Mouse (Mus musculus): Measurements from ENCODE around the gene Col24a1. TPM values are rescaled to one million over a fixed set of nuclear protein-coding genes. Genes with fewer than 3 reads are reported as not detected.

The Col24a1 gene
- total RNA-seq, 2 experiments from 2014 or later: 0.69 to 1.6 TPM

DNA sequence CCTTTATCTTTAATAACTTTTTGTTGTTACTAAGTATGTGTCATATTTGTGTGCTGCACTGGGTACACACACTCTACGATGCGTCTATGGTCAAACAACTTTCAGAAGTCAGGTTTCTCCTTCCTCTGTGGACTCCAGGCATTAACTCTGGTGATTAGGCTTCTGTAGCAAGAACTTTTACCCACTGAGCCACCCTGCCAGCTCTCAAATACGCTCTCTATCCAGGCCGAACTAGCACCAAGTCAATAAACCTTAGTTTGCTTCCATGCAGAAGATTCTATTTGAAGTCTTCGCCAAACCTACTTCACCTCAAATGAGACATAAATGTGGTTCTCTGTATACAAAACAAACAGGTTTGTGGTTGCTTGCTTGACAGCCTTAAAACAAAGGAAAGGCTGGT, 267.4 kb downstream of the Col24a1 start:
- no peak for DNase-seq (ENCODE audit: low spot score in 2 of 2)

DNA sequence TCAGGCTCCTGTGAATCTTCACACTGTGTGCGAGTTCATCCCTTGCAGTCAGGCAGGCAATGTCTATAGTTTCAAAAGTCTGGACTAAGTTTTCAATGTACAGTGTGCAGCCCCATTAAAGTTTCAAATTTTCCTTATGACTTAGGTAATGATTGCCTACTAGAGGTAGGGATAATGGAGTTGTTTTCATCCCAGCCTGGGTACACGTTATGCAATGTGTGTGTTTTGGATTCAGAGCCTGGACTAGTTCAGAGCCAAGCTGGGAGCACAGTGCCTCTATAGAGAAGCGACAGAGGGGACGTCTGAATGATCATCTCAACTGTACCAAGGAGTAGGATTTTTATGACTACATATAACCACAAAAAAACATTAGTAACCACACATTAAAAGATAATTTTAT, 267.8 kb downstream of the Col24a1 start:
- DNase-seq (ENCODE audit: low spot score in 2 of 2): no peak

GRCm38 (mm10) chr3:145574468-145574867, 282.2 kb downstream of the Col24a1 start:
- DNase-seq (ENCODE audit: low spot score in 2 of 2): no peak

- no peak for DNase-seq (ENCODE audit: low spot score in 2 of 2)
Measured at GRCm38 (mm10) chr3:145575340-145575739, 283.1 kb downstream of the Col24a1 start.

DNA sequence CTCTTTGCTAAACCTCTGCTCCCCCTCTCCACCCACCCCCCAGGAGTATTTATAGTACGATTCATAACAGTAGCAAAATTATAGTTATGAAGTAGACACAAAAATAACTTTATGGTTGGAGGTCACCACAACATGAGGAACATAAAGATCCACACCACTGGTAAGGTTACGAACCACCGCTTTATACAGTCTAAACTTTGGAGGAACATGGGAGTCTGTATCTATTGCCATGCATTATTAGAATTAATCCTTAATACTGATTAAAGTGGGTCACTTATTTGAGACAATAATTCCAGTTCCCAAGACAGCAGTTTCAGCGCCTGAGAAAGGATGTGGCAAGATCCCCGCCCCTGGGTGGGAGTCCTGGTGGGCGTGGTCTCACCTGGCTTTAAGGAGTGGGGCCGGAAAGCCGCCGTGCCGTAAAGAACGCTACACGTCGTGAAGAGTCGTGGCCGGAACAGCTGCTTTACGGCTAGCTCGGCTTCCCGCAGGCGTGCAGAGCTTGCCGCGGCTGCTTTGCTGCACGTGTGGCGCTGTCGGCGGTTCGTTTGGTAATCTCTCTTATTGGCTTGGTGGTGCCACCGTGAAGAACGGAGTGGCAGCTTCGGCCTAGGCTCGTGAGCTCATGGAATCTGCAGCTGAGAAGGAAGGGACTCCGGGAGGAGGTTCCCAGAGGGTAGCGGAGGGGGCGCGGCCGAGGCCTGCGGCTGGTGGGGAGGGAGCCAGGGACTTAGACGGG, 283.6 kb downstream of the Col24a1 start, which contains the start of gene Znhit6:
Znhit6 (plus strand) TSS at position 463 of the 739 bp plus-strand sequence.
- DNase-seq (ENCODE audit: low spot score in 2 of 2): peak; percentile 95 to 96

DNA sequence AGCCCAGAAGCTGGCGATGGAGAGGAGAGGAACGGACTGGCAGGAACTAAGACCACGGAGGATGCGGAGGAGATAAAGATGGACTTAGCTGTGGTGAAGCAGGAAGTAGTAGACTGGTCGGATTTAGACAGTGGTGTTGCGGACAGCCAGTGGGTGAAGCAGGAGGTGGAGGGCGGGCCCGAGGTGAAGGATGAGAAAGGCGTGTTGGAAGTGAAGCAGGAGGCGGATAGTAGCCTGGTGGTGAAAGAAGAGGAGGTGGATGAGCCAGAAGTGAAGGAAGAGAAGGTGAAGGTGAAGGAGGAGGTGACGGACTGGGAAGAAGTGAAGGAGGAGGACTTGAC, 284.2 kb downstream of the Col24a1 start:
- no peak for DNase-seq (ENCODE audit: low spot score in 2 of 2)

GRCm38 (mm10) chr3:145576876-145577275, 284.6 kb downstream of the Col24a1 start:
- DNase-seq (ENCODE audit: low spot score in 2 of 2): no peak

- no peak for DNase-seq (ENCODE audit: low spot score in 2 of 2)
Measured at GRCm38 (mm10) chr3:145583043-145583442, 290.8 kb downstream of the Col24a1 start.

DNA sequence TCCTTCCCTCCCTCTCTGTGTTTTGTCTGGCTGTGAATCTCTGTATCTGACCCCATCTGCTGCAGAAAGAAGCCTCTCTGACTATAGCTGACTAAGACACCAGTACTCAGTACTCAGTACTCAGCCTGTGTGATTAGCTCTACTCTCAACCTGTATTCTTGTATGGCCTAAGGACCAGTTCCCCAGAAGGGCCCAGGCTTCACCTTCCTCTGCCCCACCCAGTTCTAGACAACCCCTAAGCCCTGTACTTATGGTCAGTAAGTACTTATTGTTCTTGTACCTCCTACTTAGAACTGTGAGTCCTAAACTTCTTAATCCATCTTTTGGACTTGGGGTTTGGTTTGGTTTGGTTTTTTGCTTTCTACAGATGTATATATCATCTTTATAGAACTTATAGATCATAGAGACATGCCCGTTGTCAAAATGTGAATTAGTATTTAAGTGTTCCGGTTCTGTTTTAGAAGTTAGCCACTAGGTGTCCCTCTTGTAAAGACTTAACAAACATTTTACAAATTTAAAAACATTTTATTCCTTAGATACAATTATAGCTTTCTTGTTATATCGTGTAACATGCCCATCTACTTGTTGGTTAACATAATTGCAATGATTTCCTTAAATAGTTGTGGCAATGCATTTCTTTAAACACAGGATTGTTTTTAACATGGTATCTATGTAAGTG, 291.4 kb downstream of the Col24a1 start:
- no peak for DNase-seq (ENCODE audit: low spot score in 2 of 2)

GRCm38 (mm10) chr3:145590562-145590961, 298.3 kb downstream of the Col24a1 start:
- no peak for DNase-seq (ENCODE audit: low spot score in 2 of 2)

DNA sequence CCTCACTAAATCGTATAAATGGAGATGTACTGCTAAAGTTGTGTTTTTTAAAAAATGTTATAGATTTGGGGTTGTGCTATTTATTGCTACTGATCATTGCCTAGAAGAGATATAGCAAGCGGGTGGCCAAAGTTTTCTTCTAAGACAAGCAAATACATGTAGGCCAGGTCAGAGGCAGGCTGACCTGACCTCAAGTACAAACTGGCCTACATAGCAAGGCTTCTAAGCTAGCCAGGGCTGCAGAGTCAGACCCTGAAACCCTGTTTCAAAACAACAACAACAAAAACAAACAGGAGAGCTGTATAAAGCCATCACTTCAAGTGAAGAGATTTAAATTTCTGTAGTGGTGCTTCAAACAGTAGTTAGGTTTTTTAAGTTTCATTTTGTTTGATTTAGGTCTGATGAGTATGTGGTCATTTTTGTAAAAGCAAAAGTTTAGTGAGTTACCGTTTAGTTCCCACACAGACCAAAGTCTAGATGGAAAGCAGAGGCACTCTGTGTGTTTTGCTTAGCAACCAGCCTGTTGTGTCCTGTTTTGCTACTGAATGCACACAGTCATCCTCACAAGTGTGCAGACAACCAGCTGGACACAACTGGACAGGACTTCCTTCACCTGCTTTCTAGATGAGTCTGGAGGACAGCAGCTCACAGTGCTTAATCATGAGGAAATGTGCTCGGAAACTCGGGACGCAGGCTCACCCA, 299.7 kb downstream of the Col24a1 start:
- no peak for DNase-seq (ENCODE audit: low spot score in 2 of 2)

DNA sequence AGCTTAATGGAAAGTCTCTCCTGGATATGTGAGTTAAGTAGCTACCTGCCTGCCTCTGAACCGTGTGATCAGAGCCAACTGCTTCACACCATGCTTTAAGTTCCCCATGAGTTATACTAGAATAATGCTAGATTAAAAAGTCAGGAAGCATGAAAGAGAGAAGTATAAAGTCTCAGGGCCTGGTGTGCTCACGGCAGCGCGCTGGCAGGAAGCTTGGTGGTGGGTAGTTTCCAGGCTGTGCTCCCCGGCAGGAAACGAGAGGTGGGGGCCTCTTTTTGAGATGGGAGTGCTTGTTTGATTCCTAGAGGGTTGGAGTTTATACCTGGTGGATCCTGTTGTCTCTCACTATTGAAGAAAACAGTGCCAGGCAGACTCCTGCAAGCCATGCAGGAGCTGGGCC, 303.1 kb downstream of the Col24a1 start:
- DNase-seq (ENCODE audit: low spot score in 2 of 2): no peak

DNA sequence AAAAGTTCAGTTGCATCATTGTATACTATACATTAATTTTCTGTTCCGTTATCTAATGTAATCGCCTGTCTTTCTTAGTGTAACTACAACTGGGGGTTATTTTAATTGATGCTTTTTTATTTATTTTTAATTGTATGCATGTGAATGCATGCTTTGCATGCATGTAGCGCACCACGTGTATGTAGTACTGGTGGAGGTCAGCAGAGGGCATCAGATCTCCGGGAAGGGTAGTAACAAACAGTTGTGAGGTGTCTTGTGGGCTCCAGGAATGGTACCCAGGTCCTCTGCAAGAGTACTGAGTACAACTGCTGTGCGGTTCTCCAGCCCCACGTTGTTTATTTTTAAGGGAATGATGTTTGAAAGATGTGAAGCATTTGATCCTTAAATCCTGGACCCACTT, 306.8 kb downstream of the Col24a1 start:
- no peak for DNase-seq (ENCODE audit: low spot score in 2 of 2)

- DNase-seq (ENCODE audit: low spot score in 2 of 2): no peak
Measured at GRCm38 (mm10) chr3:145600801-145601200, 308.5 kb downstream of the Col24a1 start.

DNA sequence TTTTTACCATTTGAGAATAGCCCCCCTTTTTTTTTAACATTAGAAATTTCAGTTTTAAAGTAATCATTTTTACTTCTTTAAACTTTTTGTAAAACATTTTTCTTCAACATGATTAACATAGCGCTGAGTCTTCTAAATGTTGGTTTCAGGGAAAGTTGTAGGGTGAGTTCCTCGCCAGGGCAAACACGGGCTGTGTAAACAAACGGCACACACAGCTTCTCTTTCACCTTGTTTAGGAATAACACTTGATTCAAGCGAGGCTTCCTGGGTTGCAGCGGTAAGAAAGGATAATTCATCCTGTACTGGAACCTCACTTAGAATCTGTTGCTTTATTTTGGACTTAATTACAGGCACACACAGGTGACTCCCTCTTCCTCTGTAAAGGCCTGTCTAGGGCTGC, 309.1 kb downstream of the Col24a1 start:
- DNase-seq (ENCODE audit: low spot score in 2 of 2): no peak

Other genes with a start within 250 kb of the Col24a1 start
- under 1 TPM in 1 of 2 experiments, not detected in 1; 0.21 TPM for gene Clca2, start 193.0 kb upstream of the Col24a1 start, total RNA-seq (2021)
- 10 to 100 TPM; 18.4 to 20.4 TPM for gene Odf2l, start 173.9 kb upstream of the Col24a1 start, total RNA-seq (2021)

Measured in layer of hippocampus, postnatal 10 days (tissue).